Mouse (Mus musculus): ENCODE results near the gene Ppia. TPM values are rescaled to one million over a fixed set of nuclear protein-coding genes. Genes with fewer than 3 reads are reported as not detected.
A peak's percentile ranks its signal among the peaks of the same experiment; 100 is the strongest.
"Not testable (repeated sequence)": the region's sequence is repeated elsewhere in the genome, so short reads cannot be mapped to it uniquely, and the experiment has no call there.

Gene Ppia
- 100 to 1,000 TPM; 943 to 992 TPM for total RNA-seq (2021)

DNA sequence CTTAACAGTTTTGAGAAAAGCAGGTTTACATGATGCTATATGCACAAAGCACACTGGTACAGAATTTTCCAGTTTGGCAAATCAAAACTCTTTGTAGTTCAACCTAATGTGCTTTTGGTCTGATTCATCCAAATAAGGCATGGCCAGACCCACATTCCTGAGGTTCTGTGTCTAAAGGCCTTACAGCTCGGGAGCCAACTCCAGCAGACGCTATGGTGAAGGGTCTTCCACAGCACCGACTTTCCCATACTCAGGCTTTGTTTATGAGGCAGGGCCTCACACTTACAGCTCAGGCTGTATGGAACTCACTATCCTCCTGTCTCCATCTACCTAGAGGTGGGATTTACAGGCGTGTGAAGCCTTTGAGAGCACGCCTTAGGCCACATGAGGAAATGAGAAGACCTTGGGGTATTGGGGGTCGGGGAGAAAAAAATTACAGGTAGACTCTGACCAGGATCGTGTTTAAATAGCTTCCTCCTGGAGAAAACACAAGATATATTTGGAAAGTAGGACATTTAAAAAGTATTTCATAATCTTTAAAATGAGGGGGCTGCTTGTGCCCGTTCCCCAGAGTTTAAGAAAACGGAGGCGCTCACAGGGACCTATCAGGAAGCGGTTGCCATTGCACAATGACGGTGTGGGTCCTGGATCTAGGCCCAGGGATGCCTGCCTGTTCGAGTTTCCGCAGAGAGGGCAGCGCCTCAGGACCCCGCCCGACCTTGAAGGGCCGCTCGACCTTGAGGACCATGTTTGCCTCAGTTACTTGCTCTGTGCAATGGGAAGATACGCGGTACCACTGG, at the start of gene Ppia:
TSS of gene Ppia (plus strand) at position 693 of the 800 bp plus-strand sequence.
- intact Hi-C loops (cut with DNase I), result loop anchor here (2.0 kb wide), 1 partner anchor 48 kb away; no protein-coding TSS in a partner anchor
- DNase-seq, result peak; percentile 35 to 40

DNA sequence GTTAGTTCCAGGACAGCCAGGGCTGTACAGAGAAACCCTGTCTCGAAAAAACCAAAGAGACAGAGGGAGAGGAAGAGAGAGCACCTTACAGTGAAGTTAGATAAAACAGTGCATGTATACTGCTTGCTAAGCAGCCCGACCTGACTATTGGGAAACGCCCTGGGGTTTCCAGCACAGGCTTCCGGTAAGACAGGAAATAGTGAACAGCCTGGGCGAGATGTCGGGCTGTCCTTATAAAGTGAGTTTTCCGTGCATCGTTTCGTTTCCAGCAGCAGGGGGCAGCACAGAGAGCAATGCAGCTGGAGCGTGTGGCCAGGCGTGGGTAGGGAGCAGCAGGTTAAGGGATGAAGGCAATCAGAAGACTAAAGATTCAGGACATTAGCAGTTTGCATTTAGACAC, 49.4 kb upstream of the Ppia start:
- DNase-seq, result peak; percentile 80 to 89
- intact Hi-C loops (cut with DNase I), result loop anchor here (2.0 kb wide), 1 partner anchor 49 kb away; the partner anchor contains the start of gene Ppia

DNA sequence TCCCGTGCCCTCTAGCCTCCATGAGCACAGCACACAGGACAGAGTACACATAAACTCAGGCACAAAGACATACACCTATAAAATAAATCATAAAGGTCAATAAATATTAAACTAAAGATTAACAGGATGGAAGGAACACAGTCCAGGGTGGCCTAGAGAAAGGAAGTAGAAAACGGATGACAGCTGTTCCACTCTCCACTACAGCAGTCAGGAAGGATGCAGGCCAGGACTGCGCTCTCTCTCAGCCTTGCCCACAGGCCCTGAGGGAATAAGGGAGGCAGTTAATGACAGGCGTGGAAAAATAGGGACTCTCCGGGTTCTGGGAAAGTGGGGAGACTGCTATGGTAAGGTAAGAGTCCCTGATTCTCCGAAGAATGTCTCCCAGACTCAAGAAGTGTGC, 48.8 kb upstream of the Ppia start:
- no peak for DNase-seq
- intact Hi-C loops (cut with DNase I), result loop anchor here (2.0 kb wide), 1 partner anchor 48 kb away; the partner anchor contains the start of gene Ppia

DNA sequence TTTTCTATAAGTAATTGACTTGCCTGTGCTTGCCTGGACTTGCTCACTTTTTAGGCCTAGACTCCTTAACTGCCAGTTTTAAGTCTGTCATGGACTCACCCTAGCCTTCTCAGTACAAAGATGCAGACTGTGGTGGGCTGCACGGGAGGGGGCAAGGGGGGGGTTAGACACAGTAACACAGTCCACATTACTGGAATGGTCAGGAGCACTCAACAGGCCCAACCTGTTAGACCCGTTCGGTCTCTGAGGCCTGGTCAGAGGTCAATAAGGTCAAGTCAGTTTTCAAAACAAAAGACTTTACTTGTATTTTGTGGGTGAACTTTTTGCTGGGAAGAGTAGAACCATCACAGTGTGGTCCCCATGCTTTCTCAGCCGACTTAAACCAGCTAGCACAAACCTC, 48.1 kb upstream of the Ppia start:
- intact Hi-C loops (cut with DNase I), result loop anchor here (2.0 kb wide), 1 partner anchor 48 kb away; the partner anchor contains the start of gene Ppia
- DNase-seq, result no peak

DNA sequence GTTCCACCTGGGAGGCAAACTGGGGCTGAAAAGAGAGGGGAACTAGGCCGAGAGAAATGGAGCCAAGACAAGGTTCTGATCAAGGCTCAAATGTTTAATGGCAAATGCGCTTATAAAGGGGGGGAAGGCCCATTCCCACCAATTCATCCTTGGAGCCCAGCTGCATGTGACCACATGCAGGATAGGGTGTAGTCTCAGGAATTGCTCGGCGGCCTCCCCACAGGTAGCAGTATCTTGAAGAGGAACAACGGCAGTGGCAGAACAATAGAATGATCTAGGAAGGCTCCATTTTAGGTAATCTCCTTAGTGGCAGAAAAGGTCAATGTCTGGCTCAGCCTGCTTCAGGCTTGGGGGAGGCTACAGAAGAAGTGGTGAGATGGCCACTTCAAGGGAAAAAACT, 47.3 kb upstream of the Ppia start:
- intact Hi-C loops (cut with DNase I), result loop anchor here (2.0 kb wide), 1 partner anchor 47 kb away; the partner anchor contains the start of gene Ppia
- DNase-seq, result not testable (repeated sequence)

DNA sequence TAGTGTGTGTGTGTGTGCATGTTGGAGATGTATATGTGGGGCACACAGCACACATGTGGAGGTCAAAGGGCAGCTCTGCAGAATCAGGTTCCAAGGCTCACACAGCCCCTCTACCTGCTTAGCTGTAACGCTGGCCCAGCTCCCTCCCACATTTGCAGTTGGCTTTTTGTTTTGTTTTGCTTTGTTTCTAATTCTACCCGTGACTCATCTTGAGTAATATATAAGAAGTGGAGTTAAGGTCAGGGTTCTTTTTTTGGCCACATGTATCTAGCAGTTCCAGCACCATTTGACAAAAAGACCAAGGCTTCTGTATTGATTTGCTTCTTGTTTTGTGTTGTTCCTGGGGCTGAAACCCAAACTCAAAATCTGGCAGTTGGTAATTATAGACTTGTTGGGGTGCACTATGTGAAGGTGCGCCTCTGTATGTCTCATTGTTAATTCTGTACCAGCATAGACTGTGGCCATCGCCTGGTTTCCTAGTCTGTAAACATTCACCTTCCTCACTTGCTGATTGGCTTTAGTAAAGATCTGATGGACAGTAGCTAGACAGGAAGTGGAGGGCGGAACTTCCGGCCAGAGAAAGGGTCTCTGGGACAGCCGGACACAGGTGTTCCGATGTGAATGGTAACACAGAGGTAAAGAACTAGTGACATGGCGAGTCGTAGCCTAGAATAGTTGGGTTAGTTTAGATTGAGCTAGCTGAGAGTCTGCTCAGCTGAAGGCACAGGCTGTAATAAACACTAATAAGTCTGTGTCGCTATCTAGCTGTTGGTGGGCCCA, 43.7 kb upstream of the Ppia start:
- DNase-seq, result no peak
- intact Hi-C loops (cut with DNase I), result no loop called here

DNA sequence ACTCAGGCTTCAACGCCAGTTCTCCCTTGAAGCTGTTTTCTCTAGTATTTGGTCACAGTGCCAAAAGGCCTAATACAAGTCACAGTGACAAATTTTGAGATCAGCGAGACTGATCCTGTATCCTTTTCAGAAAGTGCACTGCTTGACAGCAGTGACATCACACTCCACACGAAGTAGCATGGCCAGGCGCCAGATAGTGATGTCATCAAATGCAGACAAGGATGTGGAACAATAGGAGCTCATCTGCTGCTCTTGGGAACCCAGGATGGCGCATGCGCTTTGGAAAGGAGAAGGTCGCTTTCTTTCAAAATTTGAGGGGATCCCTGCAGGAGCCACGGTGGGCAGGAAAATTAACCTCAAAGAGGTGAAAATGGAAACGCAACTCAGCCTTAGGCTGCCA, 42.5 kb upstream of the Ppia start:
- DNase-seq, result no peak
- intact Hi-C loops (cut with DNase I), result no loop called here

DNA sequence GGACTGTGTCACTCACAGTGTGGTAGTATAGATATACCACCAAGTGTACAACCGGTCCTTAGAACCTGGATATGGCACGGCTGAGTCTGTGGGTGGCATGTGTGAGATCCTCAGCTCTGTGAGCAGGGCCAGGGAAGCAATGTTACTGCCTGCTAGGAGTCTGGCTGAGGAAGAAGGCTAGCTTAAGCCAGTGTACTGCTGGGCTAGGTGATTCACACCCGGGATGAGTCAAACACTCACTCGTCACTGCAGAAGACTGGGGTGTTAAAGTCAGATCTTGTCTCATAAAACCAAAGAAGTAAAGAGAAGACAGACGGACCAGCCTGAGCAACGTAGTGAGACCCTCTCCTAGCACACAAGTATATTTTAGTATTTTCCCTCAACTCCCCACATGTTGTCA, 34.3 kb upstream of the Ppia start:
- intact Hi-C loops (cut with DNase I), result no loop called here
- no peak for DNase-seq

DNA sequence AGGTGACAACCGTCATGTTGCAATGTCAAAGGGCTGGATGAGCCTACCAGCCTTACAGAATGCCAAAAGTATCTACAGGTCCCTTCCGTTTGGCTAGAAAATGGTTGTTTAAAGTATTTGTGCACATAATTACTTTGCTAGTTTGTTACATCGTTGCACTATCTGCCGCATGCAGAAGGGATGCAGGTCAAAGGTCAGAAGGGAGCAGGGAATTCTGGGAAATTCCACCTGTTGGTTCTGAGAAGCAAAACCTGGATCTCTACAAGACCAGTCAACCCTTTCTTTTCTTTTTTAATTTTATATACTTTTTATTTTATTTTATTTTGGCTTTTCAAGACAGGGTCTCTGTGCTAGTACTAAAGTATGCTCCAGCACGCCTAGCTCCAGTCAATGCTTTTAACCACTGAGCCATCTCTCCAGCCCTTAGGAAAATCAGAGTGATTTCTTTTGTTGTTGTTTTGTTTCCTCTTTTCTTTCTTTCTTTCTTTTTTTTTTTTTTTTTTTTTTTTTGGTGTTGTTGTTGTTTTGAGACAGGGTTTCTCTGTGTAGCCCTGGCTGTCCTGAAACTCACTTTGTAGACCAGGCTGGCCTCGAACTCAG, 27.0 kb upstream of the Ppia start:
- no peak for DNase-seq
- intact Hi-C loops (cut with DNase I), result no loop called here

DNA sequence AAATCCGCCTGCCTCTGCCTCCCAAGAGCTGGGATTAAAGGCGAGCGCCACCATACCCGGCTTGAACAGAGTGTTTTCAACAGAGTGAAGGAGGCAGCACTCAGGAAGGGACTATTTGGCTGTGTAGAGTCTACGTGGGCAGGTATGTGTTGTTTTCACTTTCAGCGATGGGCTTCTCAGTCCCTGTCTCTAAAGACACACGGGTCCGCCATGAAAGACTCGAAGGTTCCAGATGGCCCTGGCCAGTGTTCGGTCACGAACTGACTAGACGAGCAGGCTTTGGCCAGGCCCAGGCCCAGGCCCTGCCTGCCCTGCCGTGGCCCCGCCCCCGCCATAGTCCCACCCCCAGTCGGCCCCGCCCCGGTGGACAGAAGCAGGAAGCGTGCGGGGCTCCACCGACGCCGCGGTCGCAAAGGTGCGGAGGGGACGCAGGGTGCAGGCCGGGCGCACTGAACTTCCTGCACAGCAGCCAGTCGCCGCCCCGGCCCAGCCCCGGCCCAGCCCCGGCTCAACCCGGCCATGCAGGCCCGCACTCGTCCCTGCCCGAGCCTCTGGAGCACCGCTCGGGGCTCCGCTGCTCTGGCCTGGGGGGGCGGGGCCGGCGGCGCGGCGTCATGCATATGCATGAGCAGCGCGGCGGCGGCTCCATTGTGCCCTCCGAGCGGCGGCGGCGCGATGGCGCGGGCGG, 26.4 kb upstream of the Ppia start, which contains the start of gene Zmiz2:
TSS of gene Zmiz2 (plus strand) at position 349 of the 688 bp plus-strand sequence.
- peak; percentile 96 to 97 for DNase-seq
- intact Hi-C loops (cut with DNase I), result no loop called here

DNA sequence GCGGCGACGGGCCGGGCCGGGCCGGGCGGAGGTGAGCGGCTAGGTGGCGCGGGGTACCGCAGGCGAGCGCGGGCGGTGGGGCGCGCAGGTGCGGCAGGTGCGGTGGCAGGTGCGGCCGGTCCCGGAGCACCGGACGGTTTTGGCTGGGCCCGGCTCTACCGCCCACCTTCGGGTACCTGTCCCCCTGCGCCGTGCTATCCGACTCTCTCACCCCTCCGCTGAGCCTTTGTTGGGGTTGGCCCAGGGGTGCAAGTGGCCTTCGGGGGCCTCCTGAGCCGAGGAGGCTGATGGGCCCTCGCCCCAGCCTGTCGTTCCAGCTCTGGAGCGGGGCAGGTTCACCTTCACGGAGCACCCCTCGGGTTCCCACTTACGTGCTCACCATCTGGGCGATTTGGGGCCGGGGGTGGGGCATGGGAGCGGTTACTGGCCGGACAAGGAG, 25.7 kb upstream of the Ppia start:
- peak; percentile 32 to 46 for DNase-seq
- intact Hi-C loops (cut with DNase I), result no loop called here

DNA sequence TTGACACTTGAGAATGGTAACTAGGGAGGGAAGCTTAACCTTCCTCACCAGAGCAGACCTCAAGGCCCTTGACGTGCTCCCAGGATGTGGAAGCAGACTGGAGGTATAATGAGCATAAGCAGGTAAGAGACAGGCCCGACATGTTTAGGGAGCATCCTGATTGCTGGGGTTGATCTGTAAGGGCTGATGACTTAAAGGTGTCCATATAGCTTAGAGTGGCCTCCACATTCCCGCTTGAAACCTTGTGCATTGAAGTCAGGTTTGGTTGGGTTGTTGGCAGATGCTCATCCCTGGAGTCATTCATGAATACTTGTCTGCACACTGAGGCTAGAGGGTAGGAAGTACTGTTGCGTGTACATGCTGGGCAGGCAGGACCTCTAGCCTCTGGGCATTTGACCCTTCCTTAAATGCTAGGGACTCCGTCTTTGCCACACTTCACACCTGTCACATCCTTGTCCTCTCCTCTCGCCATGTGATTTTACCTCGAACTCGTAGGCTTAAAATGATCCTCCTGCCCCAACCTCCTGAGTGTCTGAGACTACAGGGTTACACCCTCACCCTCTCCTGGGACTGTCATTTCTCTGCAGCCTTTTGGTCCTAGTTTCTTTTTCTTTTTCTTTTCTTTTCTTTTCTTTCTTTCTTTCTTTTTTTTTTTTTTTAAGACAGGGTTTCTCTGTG, 24.7 kb upstream of the Ppia start:
- intact Hi-C loops (cut with DNase I), result no loop called here
- no peak for DNase-seq

DNA sequence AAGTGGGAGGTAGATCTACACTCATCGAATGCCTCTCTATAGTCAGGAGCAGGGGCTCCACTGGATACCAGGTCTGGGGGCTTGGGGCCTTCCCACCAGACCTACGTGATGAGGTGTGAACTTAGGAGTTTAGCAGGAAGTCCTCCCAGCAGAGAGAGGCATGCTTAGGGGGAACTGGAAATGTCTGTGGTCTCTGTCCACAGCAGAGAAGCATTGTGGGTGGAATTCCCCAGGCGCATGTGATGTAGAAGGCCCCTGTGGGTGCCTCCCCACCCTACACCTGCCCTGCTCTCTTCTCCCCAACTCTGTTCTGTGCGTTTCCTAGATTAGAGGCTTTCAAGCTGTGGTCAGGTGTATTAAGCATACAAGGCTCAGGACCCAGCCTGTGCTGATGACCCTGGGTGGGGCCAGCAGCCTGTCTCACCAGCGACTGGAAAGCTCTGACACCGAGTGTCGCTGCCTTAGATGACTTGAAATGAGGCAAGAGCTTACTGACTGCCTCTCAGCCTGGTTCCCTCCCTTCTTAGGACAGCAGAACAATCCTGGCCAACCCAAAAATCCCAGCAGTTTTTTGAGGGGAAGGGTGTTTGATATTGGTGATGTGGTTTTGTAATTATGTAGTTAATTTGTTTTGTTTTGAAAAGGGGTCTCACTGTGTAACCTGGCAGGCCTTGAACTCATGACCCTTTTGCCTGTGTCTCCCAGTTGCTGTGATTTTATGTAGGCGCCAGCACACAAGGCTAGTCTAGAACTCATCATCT, 23.5 kb upstream of the Ppia start:
- intact Hi-C loops (cut with DNase I), result no loop called here
- DNase-seq, result no peak

DNA sequence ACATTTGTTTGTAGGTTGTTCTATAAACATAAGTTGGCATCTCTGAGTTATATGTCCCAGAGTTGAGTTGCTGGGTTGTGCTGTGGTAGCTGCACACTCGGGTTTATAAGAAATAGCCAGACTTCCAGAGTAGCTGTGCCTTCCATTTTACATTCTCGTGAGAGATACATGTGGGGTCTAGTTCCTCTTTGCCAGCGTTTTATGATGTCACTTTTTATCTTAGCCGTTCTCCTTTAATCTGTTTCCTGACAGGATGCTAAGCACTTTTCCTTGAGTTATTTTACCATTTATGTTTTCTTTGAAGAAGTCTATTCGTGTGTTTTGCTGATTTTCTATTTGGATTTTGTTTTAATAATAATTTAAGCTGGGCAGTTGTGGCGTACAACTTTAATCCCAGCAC, 22.4 kb upstream of the Ppia start:
- intact Hi-C loops (cut with DNase I), result no loop called here
- no peak for DNase-seq

DNA sequence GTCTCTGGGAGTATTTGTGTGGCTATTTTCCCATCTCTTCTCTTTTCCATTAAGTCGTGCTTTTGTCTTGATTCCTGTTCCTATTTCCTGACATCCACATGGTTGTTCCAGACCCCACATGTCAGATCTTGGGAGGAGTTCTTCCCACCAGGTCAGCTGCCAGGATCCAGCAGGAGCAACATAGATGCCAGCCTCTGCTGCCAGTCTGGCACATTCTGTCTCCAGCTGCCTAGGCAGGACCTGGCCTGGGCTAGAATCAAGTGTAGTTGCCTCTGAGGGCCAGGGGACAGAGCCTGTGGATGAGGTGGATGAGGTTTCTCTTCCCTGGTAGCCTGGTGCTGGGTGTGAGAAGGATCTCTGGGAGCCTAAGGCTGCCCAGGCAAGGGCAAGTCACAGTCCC, 21.4 kb upstream of the Ppia start:
- intact Hi-C loops (cut with DNase I), result no loop called here
- no peak for DNase-seq

DNA sequence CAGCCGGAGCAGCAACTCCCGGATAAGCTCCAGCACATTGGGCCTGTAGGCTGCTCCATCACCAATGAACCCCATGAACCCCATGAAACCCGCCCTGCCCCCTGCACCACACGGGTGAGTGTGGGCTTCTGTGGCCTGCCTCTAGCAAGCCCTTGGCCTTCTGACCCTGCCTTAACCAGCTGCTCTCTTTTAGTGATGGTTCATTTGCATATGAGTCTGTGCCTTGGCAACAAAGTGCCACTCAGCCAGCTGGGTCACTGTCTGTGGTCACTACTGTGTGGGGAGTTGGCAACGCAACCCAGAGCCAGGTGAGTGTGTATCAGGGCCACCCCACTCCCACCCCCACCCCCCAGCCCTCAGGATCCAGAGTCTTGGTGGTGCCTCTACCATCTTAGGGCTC, 19.7 kb upstream of the Ppia start:
- intact Hi-C loops (cut with DNase I), result no loop called here
- no peak for DNase-seq

DNA sequence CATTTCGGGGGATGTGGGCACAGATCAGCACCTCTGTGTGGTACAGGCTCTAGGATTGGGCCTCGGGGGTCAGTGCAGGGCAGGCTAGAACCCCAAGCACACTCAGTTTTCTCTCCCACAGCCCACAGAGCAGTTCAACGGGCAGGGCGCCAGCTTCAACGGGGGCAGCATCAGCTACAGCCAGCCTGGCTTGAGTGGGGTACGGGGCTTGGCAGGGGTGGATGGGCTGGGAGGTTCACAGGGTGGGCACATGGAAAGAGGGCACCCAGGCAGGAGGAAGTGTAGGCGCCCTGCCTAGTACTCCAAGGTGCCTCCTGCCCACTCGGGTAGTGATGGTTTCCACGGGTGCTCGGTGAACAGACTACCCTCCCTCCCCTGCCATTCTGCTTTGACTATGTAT, 17.1 kb upstream of the Ppia start:
- DNase-seq, result no peak
- intact Hi-C loops (cut with DNase I), result no loop called here

DNA sequence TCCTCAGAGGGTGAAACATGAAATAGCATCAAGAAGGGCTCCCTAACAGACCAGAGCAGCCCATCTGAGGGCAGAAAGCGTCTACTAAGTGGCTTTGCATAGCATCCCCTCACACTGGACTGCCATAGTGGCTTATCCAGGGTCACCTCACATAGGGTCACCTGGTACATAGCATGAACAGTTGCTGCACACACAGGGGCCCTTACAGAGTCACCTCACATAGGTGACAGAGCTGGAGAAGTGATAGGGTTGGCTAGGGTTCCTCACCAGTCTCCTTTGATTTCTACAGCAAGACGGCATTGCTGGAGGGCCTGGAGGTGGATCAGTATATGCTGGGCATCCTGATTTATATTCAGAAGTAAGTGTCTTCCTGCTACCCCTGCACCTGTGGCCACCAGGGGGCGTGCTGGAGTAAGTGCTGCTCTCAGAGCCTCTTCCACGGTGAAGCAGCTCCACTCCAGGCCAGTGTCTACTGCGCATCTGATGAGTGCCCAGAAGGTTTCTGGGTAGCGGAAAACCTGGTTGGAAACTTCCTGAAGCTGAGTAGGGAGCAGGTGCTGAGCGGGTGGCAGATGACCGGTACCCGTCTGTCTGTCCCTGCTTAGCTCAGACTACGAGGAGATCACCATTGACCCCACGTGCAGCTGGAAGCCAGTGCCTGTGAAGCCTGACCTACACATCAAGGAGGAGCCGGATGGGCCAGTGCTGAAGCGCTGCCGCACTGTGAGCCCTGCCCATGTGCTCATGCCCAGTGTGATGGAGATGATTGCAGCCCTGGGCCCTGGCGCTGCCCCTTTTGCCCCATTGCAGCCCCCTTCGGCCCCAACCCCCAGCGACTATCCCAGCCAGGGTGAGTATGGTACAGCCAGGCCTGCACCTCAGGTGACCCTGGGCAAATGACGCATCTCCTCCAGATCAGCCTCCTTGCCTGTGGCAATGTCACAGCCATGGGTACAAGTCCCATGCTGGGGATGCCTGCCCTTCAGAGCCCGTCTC, 12.4 kb upstream of the Ppia start:
- intact Hi-C loops (cut with DNase I), result no loop called here
- peak; percentile 53 to 79 for DNase-seq
